Mouse (Mus musculus) neural tube, embryonic 10.5 days (tissue): ENCODE results near the gene Hltf.
A peak's percentile ranks its signal among the peaks of the same experiment; 100 is the strongest.
"Not testable (repeated sequence)": the region's sequence is repeated elsewhere in the genome, so short reads cannot be mapped to it uniquely, and the experiment has no call there.

Source experiments
- DNase-seq: peaks from one replicate; pipeline ENCODE4 v3.0.0-alpha.2; 2017; ENCODE audit warnings: low spot score; ENCODE audit errors: extremely low spot score

Hltf gene

DNA sequence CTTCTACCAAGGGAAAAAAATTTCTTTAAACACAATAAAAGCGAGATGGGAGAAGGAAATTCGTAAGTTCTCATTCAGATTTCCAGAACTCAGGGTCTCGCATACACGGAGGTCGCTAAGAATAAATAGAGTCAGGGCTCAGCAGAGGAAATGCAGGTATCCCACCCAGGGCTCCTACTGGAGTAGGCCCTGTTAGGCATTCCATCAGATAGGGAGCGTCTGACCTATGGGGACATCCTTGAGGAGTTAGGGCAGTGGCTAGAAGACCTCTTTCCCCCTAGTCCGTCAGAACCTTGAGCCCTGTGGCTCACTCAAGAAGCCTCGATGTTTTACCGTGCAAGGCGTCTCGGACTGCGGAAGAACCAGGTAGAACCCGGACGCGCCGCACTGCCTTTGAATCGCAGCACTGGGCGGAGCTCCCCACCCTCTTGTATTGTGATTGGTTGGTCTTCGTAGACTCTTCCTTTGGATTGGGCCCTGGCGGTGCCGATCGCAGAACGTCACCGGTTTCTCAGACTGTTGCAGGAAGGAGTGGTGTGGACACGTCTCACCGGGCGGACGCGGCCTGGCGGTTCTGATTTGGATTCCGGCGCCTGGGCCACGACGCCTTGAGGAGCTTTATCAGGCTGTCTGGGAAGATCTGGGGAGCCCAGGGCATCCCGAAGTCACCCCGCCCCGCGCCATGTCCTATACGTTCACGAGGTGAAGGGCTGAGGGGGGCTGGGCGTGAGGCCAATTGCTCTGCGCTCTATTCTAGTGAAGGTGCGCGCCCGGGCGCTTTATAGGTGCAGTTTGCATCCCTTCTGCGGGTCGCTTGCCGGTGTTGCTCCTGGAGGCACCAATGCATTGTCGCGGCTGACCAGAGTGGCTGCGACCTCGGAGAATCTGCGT lies at the start of gene Hltf:
Gene Hltf (plus strand): TSS at position 506 of the 891 bp plus-strand sequence.
- peak; percentile 89 for DNase-seq

DNA sequence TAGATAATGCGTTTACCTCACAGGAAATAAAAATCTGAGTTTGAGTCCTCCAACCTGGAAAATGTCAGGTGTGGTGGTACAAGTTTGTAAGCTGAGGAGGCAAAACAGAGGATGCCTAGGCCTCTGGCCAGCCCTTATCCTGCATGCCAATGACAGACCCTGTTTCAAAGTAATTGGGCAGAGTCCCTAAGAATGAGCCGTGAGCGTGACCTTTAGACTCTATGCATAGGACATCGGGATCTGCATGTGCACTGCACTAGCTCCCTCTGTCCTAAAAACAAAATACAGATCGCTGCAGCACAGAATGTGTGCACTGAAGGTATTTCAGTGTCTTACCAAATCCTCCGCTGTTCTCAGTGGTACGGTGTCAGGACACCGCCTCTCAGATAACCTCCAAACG lies 47.1 kb upstream of the Hltf start:
- DNase-seq: no peak

DNA sequence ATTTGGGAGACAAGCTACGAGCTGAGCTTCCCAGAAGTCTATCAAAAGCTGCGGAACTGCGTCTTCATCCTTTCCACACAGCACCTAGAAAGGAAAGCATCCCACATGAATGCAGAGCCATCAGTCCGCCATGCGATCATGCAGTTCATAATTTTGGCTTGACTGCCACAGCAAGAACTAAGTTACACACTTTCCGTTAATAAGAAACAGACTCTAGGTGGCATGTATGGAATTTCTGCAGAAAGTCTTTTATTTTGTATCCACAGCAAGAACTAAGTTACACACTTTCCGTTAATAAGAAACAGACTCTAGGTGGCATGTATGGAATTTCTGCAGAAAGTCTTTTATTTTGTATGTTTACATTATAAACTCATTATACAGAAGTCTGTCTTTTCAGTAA lies 46.7 kb upstream of the Hltf start:
- peak; percentile 16 for DNase-seq

DNA sequence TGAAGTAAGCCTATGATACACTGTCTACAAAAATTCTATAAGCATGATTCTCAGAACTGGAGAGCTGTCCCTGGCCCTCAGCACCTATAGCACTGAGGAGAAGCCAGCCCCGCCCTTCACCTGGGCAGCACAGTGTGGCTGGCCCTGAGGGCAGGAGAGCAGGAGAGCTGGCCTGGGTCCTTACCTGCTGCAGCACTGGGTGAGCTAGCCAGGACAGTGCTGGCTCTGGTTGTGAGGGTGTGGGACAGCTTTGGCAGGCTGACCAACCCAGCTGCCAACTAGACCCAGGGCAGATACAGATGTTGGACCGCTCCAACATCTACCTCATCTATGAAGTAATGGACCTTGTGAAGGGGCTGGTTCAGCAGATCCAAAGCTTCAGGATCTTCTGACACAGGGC lies 43.2 kb upstream of the Hltf start:
- no peak for DNase-seq

DNA sequence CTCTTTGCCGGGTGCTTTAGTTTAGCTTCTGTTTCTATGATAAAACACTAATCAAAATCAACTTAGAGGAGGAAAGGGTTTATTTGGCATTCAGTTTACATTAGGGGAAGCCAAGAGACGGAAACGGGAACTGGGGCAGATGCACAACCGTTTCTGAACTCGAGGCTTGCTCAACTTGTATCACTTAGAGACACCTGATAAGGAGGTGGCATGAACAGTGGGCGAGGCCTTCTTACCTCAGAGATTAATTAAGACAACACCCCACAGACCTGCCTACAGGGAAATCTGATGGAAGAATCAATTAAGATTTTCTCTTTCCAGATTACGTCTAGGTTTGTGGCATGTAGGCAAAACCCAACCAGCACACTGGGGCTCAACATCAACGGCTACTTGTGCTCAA lies 39.5 kb upstream of the Hltf start:
- no peak for DNase-seq

DNA sequence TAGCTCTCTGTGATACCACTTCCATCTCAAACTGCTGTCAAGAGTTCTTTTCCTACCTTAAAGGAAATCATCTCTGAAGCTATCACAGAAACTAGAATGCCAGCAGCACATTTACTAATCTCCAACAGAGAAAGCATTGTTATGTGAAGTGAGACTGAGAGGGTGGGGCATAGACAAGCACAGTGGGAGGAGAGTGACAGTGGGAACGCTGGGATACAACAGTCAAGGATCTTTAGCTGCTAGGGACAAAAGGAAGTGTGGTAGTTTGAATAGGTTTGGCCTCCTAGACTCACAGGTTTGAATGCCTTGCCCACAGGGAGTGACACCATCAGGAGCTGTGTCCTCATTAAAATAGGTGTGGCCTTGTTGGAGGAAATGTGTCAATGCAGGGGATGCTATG lies 33.8 kb upstream of the Hltf start:
- DNase-seq: no peak

DNA sequence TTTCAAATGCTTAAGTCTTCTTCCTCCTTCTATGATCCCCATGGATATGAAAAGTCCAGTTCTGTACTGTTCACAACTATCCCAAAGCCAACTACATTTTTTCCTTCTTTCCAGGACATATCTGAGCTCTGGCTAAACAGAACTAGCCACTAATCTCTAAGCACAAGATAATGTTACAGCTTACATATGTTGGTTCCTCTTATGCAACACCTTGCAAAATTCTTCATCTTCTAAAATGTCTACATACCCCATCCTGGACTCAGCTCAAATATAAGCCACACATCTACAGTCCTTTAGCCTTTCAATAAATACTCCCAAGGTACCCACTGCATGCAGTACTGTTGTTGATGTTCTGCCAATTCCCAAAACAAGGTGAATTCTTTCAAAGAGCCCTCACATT lies 31.1 kb upstream of the Hltf start:
- no peak for DNase-seq

DNA sequence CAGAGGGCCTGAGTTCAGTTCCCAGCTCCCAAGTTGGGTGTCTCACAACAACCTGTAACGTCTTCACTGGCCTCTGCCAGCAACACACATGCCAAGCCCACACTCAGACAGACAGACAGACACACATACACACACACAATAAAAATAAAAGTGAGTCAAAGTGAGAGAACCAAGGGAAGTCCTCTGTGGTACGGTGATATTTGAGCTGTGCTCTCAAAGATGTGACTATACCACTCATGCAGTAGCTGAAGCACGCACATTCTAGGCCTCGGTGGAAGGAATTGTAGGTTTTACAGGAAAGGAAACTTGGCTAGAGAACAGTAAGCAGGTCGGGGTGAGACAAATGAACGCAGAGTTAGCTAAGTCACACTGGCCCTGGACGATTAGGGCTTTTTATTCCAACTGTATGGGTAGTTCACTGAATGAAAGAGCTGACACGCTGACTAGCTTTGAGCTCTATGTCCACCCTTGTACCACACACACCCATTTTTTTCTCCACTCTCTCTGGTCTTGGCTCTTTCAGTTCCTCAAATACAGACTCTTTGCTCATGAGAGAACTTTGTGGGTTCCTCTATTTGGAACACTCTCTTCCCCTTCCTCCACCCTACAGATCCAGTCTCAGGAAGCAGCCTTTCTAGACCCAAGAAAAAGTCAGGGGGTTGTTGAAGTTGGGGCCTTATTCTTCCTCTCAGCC lies 30.5 kb upstream of the Hltf start:
- no peak for DNase-seq

DNA sequence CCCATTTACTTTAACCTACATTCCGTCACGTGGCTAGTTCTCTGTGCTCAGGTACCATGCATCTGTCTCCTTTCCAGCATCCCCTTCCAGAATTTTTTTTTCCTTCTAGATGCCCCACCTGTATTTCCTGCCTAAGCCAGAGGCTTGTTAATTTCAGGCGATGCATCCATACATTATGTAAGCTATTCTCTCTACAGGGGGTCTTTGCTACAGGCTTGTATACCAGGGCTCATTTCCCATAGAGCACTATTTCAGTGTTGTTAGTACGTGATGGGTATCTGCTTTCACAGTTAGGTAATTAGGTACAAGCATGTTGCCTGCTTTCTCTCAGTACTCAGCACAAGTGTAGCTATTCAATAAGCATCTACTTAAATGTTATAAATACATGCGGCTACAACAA lies 29.8 kb upstream of the Hltf start:
- no peak for DNase-seq

DNA sequence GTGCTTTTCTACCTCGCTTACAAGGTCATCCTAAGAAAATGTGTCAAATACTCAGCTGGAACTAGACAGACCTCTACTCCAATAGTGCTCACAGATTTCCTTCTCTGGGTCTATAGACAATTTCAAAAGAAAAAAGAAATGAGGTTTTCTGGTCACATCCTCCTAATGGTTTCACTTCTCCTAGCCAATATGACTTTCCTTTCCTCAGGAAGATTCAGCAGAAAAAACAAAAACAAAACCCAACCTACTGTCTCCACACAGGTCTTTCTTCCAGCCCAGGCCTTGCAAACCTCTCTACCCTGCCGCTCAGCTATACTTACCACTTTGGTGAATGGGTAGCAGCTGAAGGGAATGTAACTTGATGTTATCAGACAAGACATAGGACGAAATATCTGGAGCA lies 29.0 kb upstream of the Hltf start:
- DNase-seq: no peak

DNA sequence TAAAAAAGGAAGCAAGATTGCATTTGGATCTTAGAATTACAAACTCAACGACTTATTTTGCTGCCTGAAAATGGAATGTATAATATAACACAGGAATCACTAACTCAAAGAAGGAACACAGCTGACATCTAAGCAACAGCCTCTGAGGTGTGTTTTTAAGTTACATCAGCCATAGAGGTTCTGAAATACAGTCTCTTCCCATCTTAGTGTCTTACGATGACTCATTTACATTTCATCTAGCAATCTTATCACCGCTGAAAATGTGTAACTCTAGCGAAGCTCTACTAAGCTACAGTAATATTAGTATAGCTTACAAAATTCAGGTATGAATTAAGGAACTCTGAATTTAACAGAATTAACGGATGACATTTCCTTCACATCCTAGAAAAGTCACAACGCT lies 26.8 kb upstream of the Hltf start:
- DNase-seq: no peak

DNA sequence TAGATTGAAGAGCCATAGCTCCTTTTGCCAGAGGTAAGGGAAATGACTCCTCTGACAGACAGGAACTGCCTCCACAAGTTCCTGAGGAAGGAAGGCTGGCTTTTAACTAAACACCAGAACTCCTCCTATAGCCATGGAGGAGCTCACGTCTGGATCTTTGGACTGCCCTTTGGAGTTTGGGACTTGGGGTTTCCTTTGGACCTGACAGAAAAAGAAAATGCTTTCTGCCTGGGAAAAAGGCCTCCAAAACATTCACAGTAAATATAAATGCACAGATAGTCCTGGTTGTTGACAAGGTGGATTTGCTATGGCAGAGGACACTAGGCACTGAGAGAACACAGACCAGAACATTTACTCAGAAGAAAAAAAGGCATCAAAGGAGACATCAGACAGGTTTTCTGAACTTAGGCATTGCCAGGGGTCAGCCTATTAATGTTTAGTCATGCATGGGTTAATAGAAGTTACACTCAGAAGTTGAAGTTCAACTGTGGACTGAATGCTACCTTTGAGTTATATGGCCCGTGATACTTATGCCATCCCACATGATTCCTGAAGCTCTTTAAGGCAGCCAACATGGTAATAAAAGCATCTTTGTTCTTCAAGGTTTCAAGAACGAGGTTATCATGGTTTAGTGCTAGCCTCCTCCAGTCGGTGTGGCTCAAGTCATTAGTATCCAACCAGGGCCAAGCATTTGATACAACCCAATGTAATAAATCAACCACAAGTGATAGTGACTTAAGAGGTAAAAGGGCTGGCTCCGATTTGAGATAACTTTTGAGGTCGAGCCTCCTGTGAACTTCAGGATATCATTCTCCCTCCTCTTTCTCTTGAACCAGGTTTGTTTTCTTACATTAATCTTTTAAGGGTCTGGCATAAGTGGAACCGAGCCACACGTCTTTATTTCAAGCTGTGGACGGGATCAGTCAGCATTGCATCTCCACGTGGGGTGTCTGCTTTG lies 23.6 kb upstream of the Hltf start:
- DNase-seq: no peak

DNA sequence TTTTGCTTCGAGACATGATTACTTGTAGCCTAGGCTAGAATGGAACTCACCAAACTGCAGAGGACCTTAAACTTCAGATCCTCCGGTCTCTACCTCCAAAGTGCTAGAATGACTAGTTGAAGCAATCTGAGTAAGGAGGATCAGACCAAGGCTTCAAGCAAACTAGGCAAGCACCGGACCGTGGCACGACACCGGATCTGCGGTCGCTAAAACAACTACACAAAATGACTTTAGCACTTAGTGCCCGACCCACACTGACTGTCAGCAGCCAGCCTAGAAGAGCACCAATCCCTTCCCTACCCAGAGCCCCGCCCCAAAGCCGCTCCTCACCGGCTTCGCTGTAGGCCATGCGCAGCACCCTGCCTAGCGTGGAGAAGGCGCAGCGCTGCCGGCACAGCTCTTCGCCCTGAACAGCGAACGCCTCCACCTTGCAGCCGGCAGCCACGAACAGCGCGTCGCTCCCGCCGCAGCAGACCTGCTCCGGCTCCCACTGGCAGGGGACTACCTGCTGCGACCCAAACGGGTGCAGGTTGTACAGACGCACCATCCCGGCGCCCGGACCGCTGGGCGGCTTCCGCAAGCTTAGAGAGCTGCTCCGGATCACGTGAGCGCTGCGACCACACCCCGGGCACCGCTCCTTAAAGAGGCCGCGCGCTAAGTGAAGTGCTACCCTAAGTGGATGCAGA lies 22.7 kb upstream of the Hltf start, which contains the start of gene Hps3:
Gene Hps3 (minus strand): TSS at position 597 of the 686 bp plus-strand sequence.
- peak; percentile 88 for DNase-seq

DNA sequence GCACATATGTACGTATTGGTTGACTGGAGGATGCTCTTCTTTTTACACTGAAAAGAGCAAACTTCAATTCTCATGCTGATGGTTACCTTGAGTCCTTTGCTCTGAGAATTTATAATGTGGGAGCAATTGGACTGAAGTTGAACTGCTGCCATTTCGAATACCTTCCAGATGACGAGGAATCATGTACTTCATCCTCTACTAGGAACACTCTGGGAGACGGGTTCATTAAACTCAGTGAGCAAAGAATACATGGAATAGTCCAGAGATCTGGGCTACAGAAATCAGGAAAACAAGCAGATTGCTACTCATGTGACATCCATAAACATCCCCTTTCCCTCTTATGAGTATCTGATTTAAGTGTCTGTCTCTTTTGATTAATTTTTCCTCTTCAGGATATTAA lies 21.5 kb upstream of the Hltf start:
- DNase-seq: no peak

DNA sequence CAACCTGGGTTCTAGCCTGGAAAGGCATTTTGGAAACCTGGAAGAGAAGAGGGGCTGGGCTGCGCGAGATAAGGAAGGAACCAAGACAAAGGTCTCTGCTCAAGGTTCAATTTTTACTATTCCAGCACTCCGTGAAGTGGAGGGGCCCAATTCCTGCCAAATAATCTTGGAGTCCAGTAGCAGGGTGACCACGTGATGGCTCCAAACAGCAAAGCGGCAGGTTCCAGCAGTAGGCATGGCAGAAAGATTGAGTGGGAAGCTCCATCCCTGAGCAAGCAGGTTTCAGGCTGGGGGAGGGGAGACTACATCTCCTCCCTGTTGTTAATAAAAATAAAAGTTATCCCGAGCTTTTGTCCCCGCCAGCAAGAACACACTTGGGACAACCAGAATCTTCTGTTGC lies 16.1 kb upstream of the Hltf start:
- DNase-seq: not testable (repeated sequence)

DNA sequence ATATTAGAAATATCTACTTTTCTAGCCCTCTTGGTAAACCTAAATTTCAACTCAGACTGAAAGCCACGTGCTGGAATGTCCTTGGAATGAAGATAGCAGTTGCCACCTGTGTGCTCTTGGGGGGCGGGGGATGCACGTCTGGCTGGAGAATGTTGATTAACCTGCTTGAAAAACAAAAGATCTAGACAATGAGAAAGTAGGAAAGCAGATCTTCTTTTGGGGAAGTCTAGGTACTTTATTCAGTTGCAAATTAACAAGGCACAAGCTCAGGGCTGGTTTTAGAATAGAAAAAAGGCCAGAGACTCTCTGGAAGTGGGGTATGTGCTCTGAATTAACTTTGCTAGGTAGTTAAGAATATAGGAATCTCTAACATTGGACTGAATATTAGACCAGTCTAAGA lies 12.9 kb upstream of the Hltf start:
- DNase-seq: not testable (repeated sequence)

DNA sequence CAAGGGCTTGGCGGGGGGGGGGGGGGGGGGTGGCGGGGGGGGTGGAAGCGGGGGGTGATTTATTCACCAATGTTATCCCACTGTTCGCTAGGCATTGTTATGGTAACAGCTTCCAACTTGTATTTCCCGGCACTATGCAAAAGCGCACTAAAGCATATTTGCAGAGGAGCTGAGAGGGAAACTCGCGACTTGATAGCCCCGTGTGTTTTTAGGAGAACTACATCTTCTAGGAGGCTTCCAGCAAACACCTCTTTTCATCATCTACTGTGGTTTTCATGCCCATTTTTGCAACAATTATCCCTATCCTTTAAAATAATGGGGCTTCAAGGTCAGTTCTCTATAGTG lies 558 bp downstream of the Hltf start:
- DNase-seq: no peak

DNA sequence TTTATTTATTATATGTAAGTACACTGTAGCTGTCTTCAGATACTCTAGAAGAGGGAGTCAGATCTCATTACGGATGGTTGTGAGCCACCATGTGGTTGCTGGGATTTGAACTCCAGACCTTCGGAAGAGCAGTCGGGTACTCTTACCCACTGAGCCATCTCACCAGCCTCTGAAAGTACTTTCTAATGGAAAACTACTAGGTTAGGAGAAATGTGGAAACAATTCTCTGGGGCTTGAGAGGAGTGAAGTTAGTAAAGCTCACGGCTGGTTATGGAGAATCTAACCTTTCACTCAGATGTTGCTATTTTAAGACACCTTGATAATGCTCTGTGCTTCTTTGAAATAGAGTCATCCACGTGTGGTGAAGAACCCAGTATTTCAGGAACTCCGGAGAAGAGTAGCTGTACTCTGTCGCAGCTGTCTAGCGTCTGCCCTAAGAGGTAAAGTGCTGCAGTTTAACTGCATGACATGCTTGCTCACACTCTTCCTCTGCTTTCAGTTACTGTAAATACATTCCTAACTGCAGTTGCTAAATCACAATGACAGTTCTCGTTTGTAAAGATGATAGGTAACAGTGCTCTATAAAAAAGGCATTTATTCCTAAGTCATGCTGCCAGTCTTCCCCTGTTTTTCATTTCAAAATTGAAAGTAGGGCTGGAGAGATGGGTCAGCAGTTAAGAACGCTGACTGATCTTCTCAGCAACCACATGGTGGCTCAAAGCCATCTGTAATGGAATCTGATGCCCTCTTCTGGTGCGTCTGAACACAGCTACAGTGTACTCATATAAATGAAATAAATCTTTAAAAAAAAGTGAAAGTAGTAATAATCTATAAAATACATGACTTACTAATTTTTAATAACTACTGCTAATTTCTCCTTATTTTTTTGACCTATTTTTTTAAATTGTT lies 18.8 kb downstream of the Hltf start:
- no peak for DNase-seq

DNA sequence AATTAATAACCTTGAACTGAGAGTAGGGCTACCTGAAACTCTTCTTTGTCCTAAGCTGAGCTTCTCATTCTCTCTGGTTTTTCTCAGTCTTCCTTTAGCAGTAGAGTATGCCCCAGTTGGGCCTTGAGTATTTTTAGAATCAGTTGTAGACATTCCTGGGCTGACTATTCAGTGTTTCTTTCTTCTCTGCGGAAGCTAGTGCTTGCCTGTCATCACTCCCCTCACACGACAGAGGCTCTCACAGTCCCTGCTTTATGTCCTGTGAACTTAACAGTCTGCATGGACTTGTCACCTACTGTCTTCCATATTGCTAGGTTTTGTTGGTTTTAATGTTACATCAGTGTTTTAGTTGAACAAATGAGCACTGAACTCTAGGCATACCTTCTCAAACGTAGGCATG lies 24.6 kb downstream of the Hltf start:
- DNase-seq: no peak

DNA sequence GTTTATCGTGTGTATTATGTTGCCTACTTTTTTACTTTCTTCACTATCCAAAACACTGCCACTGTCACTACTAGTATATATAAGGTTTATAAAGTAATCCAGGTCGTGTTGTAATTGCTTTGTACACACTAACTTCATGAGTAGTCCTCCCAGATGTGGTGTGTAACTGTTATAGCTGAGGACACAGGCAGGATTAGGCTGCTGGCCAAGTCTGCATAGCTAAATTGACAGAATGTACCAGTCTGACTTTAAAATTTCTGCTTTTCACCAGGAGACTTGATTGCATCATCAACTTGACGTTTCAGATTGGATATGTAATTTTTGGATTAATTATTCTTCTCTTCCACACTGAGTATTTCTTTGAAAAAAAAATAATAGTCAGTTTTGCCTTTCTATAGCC lies 46.2 kb downstream of the Hltf start:
- DNase-seq: no peak
